Mouse (Mus musculus) gastrocnemius, adult 8-10 months (tissue): ENCODE measurements around the gene Tnfsf15. TPM values are rescaled to one million over a fixed set of nuclear protein-coding genes. Genes with fewer than 3 reads are reported as not detected.

Experiments
- DNase-seq, 2 experiments: peaks; one replicate each; pipeline ENCODE4 v3.0.0; 2022; ENCODE audit warnings: low spot score in 2 of 2
- total RNA-seq, 4 experiments: library from RNA; stranded (reverse); gene quantifications; 2 replicates each; pipeline ENCODE4 v1.2.4; 2022

The Tnfsf15 gene
- total RNA-seq, 4 experiments from 2014 or later = 0.09 TPM; not detected in 3

GRCm38 (mm10) chr4:63742763-63743371 is 2.0 kb downstream of the Tnfsf15 start:
- DNase-seq = no peak

GRCm38 (mm10) chr4:63742101-63742500 is 2.8 kb downstream of the Tnfsf15 start:
- no peak for DNase-seq

DNA sequence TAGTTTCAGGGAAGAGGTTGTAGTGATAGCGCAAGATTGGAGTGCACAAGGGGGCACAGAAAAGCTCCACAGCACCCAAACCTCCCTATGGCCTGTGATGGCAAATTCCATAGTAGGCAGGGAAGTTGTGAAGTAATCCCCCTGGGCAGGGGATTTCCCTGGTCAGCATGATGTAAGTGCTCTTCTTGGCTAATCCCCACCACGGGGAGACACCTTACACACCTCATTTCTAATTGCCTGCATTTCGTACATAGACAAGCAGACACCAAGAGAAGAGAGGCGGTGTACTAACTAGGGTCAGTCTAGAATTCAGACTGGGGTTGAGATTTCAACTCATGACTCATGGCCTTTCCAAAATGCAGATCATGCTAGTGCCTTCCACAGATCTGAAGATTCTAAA is 4.2 kb downstream of the Tnfsf15 start:
- no peak for DNase-seq

DNA sequence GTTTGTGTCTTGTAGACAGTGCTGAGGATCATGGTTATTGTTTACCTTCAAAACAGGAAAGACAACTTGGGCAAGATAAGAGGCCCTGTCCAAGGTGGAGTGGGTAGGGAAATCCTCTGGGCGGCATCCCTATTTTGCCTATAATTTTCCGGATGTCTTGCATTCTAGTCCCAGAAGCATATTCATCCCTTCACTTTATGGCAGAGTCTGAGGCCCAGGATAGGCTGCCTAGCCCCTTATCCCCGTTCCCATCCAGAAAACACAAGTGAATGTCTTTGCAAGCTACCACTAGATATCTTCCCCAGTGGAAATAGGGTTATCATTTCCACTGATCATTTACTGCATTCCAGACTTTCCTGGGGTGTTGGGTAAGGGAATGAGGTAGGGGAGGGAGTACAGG is 4.9 kb downstream of the Tnfsf15 start:
- no peak for DNase-seq

DNA sequence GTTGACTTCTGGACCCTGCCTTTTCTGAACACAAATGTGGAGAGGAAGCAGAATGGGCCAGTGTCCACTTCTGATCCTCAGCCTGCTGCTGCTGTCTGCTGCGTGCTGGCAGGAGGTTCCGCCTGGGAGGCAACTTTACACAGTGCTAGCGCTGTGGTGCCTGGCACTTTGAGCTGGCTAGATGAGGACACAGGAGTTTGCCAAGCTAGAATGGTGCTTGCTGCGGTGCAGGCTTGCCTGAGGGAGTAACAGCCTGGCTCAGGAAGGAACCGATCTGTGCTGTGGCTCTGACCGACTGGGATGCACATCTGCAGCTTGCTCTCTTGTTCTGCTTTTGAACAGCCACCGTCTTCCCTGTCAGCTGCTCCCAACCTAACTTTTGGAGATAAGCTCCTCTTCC is 5.4 kb downstream of the Tnfsf15 start:
- no peak for DNase-seq

DNA sequence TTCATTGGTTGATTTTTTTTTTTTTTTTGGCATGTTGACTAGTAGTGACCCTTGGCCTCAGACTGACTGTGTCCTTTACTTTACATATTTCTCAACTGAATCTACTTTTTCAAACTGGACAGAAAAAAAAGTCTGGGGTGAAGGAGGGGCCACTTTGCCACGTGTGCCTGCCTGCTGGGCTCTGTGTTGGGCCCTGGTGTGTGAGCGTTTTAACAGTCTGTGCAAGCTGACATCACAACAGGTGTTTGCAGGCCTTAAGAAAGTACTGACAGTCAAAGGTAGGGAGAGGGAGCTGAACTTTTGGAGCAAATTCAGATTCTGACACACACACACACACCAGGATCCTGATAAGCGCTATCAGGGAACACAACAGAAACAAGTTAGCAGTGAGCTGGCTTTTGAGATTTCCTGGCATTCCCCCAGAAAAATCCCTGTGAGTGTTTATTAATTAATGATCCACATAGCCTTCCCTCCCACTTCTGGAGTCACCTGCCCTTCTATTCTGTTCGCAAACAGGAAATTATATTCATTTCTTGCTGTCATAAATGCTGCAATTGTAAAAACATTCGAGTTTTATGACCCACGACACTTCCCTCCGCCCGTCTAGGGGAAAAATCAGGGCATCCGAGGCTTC is 6.4 kb downstream of the Tnfsf15 start:
- DNase-seq = no peak

DNA sequence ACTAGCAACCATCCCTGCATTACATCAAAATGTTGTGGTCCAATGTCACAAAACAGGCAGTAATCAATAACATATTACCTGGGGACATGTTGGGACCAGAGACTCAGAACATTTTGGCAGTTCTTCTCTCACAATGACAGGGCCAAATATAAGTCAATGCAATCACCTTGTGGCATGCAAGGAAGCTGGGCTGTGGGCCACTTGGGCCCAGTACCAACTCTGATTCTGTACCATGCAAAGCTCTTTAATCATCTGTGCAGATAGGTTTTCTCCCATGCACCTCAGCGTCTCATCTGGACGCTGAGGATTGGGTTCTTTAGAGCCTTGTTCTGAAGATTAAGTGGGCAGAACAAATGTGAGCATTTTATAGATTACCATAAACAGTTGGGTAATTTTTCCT is 13.6 kb downstream of the Tnfsf15 start:
- DNase-seq = no peak

DNA sequence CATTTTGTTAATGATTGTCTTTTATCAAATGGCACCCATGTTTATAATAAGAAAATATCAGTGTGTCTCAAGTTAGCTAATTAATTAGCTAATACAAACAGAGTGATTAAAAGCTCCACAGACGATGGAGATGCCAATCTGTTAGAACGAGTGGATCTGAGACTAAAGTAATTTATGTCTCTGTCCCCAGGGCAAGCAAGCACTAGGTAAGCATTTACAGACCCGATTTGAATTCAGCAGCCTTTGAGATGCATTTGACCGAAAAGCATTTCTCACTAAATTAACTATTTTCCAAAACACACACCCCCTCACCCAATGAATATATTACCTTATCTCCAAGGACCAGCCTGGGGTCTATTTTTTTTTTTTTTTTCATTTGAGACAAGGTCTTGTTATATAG is 18.2 kb downstream of the Tnfsf15 start:
- no peak for DNase-seq

GRCm38 (mm10) chr4:63725981-63726380 is 18.9 kb downstream of the Tnfsf15 start:
- no peak for DNase-seq

DNA sequence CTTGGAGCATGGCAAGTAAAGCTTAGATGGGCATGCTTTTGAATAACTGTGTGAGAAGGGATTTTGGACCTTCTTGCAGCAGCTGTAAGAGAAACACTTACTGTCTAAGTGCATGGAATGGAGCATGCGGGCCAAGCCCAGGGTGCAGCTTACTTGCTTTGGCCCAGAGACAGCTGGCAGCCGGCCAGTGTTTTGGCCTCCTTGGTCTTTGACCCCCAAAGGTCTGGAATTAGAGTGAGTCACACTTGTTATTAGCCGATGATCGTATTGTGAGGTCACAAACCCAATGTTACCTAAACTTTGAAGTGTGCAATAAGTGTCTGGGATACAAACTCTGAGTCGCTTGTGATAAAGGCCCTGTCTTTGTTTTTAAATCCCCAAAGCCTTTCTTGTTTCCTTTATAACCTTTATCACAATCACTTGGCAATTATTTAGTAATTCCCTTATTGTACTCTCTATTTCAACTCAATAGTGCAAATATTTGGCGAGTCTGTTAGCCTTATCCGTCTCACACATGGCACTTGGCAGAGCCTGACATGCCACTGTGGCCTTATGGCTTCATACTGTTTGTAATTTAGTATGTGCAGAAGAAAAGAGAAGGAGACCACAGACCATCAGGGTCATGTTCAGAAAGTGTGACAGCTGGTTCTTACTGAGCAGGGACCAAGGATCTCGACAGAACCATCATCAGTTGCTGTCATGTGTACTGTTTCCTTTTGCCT is 26.8 kb downstream of the Tnfsf15 start:
- DNase-seq = no peak

DNA sequence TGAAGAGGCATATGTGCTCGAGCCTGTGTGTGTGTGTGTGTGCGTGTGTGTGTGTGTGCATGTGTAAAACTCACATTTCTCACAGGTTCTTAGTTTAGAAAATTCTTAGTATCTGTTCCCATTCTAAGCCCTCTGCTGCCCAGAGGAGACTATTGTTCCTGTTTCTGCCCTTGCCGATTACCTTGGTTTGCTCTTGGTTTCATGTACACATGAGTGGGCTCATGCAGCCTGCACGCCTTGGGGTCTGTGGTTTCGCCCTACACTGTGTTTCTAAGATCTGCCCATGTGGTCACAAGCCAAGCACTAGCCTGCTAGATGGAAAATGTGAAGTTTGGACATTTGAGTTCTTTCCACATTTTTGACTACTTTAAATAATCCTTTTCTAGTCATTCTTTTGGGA is 33.0 kb downstream of the Tnfsf15 start:
- DNase-seq = no peak

GRCm38 (mm10) chr4:63710431-63711220 is 34.3 kb downstream of the Tnfsf15 start:
- DNase-seq = no peak

DNA sequence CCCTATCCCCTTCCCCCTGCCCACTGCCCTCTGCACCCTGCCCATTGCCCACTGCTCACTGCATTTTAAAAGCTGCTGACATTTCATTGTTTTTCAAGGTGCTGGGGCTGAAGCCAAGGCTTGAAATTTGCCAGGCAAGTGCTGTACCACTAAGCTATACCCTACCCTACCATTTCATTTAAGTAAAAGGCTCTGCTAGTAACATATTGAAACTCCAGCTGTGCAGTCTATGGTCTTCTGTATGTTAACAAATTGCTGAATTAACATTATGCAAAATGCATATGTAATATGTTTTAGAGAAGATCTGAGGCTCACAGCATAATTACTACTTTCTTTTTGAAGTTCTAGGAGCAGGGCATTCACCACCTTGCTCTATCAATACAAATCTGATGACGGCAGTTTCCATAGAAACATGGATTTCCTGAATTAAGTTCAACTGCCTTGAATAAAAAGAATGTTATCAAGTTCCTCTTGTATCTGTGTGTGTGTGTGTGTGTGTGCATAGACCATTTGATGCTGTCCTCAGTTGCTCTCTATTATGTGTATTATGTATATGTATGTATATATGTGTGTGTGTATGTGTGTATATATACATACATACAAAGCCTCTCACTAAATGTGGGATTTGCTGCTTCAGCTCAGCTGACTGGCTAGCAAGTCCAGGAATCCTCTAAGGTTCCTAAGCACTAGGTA is 38.5 kb downstream of the Tnfsf15 start:
- no peak for DNase-seq

DNA sequence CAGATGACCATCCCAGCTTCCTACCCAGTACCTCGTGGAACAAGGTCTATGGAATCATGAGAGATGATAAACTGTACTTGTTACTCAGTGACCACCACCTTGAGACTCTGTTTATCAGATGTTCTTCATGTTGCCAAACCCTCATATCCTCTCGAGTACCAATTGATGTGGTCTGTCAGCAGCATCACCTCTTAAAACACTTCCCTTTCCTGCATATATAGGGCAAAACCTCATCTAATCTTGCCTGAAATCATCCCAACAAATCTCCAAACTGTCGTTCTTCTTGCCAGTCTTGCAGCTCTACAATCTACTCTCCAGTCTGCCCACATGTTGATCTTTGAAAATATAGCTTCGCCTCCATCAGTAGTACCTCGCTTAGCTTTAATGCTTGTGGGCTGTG is 40.7 kb downstream of the Tnfsf15 start:
- DNase-seq = no peak

- no peak for DNase-seq
Measured at GRCm38 (mm10) chr4:63703686-63704085, 41.2 kb downstream of the Tnfsf15 start.

GRCm38 (mm10) chr4:63702006-63702704 is 42.8 kb downstream of the Tnfsf15 start:
- DNase-seq = no peak

- DNase-seq = no peak
Measured at GRCm38 (mm10) chr4:63699749-63700148, 45.2 kb downstream of the Tnfsf15 start.

DNA sequence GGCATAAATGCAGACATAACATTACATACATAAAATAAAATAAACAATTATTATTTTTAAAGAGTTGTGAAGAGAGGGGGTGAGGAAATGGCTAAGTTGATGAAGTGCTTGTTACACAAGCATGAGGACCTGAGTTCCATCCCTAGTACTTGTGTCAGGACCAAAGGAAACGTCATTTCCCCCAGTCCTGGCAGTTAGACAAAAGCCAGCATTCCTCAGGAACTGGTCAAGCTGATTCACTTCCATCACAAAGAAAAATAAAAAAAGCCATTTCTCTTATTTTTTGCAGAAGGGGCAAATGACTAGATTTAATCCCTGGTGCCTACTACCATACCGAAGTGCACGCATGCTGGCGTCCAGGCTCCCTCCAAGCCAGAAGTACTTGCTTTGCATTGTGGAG is 48.0 kb downstream of the Tnfsf15 start:
- no peak for DNase-seq

DNA sequence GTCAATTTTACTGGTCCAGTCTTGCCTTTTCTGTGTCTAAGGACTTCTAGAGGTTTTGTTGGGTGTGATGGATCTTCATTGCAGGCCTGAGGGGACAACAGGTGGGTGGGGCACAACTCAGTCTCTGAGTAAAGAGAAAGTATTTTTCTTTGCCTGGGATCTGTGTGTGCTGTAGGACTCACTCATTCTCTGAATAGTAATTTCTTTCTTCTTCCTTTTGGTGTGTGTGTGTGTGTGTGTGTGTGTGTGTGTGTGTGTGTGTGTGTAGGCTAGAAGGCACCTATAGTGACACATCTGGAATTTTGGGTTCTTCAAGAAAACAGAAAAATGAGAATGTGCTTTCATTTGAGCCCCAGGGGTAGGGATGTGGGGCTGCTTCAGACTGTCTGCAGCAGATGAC is 52.6 kb downstream of the Tnfsf15 start:
- DNase-seq = no peak

GRCm38 (mm10) chr4:63687429-63687828 is 57.5 kb downstream of the Tnfsf15 start:
- DNase-seq = no peak

GRCm38 (mm10) chr4:63686157-63686556 is 58.8 kb downstream of the Tnfsf15 start:
- DNase-seq = no peak
